Mouse (Mus musculus) layer of hippocampus, adult 9-11 months (tissue): ENCODE data around the gene Atp6v1a.

ENCODE experiments used
- DNase-seq: peaks from one replicate; pipeline ENCODE4 v3.0.0; 2022

The Atp6v1a gene

GRCm38 (mm10) chr16:44058745-44059144 lies 80.8 kb downstream of the Atp6v1a start:
- DNase-seq: peak; percentile 52

GRCm38 (mm10) chr16:44055766-44056165 lies 83.7 kb downstream of the Atp6v1a start:
- no peak for DNase-seq

- DNase-seq: no peak
These were observed 86.2 kb downstream of the Atp6v1a start for GRCm38 (mm10) chr16:44053265-44053664.

GRCm38 (mm10) chr16:44052390-44052789 lies 87.1 kb downstream of the Atp6v1a start:
- DNase-seq: no peak

GRCm38 (mm10) chr16:44050139-44050538 lies 89.4 kb downstream of the Atp6v1a start:
- DNase-seq: no peak

GRCm38 (mm10) chr16:44039112-44039511 lies 100.4 kb downstream of the Atp6v1a start:
- DNase-seq: no peak
